Mouse (Mus musculus): ENCODE measurements at regions not wholly inside any gene's neighbourhood (a gene's known extent, or its start where the extent isn't known, plus 50 kb on each side); places are given as distances from the start of the nearest gene placed in this dataset.

DNA sequence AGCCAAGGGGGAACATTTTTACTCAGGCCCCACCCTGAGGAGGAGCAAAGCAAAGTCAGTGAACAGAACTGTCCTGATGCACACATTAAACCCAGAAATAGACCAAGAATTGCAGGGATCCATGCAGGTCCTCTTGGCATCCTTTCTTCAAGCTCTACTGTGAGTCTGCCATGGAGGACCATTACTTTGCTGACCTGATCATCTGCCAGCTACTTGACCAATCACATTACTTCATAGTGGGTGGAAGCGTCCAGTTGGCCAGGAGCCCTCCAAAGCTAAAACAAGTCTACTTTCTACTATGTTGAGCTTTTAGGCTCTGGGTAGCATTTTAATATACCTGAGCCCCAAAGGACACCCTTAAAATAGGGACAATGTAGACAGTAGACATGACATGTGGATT is 98.6 kb upstream of the Lgalsl start:
- in situ Hi-C loops (cut with MseI, MboI) = no loop called here

DNA sequence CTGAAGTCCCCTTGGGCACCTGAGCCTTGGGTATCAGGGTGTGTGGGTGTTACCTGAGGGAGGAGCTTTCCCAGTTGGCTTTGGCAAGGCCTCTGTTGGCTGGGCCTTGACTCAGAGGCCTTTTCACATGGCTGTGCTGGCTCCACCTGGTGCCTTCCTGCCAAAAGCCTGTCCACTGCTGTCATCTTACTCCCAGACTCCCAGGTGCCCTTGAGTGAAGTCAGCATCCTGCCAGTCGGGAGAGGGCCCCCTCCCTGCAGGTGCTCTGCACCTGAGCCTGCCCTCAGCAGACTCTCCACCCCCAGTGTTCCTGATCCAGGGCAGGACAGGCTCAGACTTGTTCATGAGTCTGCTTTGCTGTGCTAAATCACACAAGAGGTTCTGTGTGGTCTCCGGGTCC is 99.2 kb upstream of the Lgalsl start:
- in situ Hi-C loops (cut with MseI, MboI) = no loop called here

DNA sequence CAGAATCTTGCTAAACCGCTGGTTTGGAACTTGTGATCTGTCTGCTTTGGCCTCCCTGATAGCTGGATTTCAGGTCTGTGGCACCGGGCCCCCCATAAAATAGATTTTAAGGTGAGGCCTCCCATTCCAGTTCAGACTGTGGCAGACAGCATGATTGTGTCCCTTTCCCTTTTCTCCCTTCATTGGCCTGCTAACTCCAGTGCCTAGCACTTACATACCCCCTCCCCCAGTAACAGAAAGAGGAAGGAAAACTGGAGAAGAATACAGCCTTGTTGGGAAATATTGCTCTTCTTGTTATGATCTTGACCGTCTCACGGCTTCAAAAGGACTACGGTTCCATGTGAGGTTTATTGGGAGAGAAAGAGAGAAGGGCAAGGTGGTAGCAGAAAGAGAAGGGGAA is 99.7 kb upstream of the Lgalsl start:
- in situ Hi-C loops (cut with MseI, MboI) = no loop called here

DNA sequence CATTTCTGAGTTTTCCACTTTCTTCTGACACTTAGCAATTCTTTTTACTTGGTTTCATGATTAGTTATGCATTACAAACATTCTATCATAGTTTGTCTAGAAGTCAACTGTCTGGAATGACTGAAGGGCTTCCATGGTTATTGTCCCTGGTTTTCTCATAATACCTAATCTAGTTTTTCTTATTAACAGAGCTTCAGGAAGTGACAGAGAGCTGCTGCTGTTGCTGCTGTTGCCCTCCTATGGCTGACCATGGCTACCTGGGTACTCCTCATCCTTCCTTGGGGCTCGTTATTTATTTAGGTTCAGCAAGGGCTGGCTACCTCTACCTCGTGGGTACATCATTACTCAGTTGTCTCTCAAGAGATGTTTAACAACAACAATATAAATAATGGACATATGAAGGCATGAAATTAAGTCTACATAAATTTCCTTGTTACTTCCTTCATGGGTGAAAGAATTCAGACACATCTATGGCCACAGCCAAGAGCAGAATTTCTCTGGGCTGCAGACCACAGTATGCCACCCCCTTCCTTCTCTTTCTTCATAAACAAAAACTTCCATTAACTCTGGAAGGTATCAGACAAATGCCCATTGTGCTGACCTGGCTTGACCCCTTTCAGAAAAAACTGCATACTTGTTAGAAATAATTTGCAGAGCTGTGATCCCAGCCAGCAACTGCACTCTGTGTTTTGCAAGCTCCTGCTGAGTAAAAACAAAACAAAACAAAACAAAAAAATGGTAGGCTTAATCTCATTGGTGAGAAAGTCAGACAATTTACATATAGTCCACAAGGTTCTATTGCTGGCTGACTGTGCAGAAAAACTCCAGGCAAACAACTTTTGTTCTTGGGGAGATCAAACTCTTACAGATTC is 103.6 kb upstream of the Lgalsl start:
- in situ Hi-C loops (cut with MseI, MboI) = no loop called here

DNA sequence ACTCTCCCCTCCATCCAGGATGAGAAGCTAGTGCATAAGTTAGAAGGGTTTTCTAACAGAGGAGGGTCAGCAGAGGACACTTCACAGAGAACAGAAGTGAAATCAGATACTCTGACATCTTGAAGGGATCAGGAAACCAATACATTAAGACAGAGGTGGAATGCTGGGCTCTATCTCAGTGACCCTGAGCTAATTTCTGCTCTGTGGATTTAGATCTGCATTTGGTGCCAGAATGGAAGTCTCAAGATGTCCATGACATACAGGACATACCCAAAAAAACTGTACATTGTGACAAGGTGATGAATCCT is 104.2 kb upstream of the Lgalsl start:
- in situ Hi-C loops (cut with MseI, MboI) = no loop called here

DNA sequence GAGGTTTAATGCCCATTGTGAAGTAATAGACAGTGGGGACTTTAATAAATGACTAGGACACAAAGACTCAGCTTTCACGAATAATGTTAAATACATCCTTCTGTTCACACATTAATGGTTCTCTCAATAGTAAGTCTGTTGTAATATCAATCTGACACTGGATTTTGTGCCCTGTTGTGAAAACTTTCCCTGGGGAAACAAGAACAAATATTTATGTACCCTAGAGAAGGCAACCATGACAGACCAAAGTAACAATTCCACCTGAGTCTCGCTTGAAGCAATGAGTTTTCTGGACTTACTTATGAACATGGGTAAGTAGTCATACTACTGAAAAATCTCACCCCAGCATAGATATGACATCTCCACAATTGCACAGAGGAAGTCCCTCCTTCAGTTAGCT is 105.1 kb upstream of the Lgalsl start:
- in situ Hi-C loops (cut with MseI, MboI) = no loop called here

DNA sequence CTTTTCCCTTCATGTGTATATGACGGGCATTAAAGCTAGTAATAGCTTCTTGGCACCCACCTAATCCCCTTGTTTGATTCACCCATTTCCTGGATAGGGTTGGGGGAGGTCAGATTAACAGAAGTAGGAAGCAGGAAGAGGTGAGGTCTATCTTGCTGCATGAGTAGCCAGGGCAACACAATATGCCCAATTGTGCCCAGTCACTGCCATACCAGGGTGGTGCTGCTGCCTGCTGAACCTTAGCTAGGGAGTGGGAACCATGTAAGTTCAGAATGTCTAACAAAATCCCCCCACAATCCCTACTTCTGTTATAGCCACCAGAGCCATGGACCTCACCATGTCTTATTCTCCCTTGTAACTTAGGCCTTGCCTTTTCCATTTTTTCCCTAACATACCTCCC is 106.1 kb upstream of the Lgalsl start:
- in situ Hi-C loops (cut with MseI, MboI) = no loop called here

DNA sequence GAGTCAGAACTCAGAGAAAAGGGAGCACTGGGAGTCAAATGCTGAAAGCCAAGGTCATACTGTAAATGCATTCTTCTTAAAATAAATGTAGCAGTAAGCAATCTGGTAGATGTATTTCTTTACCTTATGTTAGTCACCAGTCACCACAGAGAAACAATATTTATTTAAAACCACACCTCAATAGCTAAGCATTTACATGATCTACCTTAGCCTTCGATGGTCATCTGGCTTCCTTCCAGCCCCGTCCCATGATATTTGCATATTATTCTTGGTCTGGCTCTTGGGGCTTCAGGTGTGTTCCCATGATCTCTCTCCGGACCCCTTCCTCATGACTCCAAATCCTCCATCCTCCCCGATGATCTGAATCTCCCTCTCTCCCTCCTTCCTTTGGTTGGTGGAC is 107.1 kb upstream of the Lgalsl start:
- in situ Hi-C loops (cut with MseI, MboI) = no loop called here

DNA sequence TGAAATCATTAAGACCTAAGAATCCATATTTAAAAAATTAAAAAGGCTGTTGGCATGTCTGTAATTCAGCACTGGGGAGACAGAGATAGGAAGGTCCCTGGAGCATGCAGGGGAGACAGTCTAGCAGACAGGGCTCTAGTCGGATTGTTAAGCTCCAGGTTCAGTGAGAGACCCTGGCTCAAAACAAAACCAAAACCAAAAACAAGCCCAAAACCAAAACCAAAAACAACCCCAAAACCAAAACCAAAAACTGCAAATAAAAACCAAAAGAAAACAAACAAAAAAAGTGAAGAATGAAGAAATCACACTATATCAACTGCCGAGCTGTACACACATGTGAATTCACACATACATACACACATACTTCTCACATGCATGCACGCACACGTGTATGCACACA is 108.8 kb upstream of the Lgalsl start:
- in situ Hi-C loops (cut with MseI, MboI) = no loop called here

DNA sequence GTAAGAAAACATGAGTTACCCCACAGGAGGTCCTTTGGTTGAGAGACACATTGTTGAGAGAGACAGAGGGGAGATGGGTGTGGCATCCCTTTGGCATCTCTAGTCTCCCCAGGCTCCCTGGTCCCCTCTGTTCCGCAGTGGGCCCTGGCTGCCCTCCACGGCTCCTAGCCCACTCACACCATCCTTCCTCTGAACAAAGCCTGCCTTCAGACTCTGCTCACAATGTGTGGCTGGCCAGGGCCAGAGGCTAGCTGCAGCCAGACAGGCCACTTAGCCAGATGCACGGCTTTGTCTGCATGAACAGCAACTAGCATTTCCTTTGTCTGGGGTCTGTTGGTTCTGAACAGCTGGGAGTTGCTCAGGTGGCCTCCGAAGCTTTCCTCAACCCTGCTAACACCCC is 110.7 kb upstream of the Lgalsl start:
- in situ Hi-C loops (cut with MseI, MboI) = no loop called here

DNA sequence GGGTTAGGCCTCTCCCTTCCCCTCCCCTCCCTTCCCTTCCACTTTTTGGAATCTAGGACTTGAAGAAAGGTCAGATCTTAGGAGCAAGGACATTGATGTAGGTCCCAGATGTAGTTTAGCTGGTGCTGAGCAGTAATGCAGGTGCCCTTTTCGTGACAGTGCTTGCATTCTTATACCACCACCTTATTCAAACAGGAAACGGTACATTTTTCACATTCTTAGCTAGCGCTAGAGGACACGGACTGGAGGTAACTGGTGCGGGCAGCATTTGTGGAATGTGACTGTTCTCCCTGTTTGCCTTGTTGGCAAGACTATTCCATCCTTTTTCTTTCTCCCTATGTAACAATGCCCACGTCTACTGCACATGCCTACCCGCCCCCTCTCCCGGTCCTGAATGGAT is 124.7 kb upstream of the Lgalsl start:
- in situ Hi-C loops (cut with MseI, MboI) = no loop called here

DNA sequence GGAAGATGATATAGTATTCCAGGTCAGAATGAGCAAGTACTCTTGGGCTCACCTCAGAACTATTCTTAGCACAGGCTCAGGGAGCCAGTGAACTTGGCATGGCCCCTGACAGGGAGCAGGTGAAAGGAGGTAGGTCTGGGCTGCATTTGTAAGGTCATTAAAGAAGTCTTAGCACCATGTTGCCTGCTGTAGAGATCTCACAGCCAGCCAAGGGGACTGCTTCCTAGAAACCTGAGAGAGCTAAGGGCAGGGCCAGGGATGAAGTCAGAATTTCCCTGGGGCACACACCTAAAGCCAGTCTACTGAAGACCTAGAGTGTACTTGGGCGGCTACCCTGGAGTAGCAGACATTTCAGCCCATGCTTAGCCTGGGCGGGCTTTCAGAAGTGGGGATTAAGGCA is 126.9 kb upstream of the Lgalsl start:
- in situ Hi-C loops (cut with MseI, MboI) = no loop called here

DNA sequence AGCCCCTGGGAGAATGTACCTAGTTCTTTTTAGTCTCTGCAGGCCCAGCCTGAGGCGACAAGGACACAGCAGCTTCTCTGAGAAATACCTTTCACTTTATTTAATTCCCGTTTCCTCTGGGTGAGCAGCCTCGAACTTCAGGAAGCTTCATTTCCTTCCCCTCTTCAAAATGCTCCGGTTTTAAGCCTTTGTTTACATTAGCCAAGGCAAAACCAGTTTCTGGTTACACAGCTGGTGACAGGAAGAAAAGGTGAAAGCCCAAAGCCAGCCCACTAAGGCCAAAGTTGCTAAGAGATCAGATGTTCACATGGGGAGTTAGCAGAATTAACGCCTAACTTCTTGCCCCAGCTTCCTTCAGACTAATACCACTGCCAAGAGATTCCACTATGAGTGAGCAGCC is 127.4 kb upstream of the Lgalsl start:
- in situ Hi-C loops (cut with MseI, MboI) = no loop called here

DNA sequence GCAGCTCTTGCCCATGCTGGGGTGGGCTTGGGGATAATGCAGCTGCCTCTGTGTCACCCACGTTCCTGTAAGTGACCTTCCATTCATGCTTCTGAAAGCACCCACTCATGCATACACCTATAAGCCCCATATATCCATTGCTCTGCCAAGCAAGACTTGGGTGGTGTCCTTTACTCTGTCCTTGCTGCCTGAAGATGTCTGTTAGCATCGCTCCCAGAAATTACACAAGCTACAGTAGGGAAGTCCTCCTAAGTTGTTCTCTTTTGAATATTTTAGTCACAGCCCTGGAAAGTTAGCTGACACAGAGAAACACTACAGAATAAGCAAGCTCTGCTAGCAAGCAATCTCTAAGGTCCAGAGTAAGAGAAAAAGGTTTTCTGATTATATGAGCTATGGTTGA is 129.2 kb upstream of the Lgalsl start:
- in situ Hi-C loops (cut with MseI, MboI) = no loop called here

DNA sequence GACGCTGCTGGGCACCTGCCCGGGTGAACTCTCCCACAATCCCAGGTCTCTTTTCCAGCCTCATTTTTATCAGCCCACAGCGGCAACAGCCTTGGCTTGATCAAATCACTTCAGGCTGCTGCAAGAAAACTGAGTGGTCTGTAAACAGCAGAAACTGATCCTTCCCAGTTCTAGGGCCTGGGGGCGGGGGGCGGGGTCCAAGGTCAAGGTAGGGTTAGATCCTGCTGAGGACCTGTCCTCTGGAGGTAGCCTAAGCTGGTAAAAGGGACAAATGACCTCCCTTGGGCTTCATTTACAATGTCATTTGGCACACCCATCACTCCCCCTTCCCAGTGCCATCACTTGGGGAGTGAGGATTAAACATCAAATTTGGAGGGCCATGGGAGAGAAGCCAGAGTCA is 129.9 kb upstream of the Lgalsl start:
- in situ Hi-C loops (cut with MseI, MboI) = no loop called here

DNA sequence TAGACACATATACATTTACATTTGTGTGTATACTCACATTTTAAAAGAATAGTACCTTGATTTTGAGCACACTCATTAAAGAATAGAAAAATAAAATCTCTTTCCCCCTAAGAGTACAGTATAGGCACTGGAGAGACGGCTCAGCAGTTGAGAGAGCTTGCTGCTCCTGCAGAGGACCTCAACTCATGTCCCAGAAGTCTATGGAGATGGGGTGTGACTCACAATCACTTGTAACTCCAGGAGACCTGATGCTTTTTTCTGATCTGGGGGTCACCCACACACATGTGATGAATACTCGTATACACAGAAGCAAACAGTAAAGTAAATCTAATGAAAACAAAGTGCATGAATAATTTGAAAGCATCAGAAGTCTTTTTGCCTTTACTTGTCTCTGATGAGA is 129.5 kb upstream of the Peli1 start:
- in situ Hi-C loops (cut with MseI, MboI) = no loop called here

DNA sequence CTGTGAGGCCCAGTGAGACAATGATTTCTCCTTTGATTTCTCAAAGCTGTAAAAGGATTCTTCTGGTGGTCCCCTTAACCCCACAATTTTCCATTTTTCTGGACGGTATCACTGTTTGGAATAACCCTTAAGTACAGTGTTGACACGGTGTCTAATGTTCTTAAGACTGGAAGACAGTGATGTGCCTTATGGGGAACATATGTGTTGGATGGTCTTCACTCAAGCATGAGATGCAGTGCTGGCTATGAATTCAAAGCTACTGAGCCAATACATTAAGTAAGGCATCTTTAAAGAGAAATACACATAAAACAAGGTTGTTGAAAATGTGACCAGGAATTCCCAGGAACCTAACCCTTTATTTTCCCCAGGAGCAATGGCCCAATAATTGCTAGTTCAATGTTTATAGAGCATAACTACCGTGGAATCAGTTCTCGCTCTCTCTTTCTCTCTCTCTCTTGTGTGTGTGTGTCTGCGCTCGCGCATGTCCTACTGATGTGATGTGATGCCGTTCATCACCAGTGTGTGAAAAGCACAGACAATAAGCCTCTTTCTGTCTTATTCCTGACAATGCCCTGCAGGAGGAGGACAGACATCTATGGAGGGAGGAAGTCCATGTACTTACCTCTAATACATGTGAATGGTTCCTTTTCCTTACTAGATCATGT is 125.4 kb upstream of the Peli1 start:
- in situ Hi-C loops (cut with MseI, MboI) = no loop called here

DNA sequence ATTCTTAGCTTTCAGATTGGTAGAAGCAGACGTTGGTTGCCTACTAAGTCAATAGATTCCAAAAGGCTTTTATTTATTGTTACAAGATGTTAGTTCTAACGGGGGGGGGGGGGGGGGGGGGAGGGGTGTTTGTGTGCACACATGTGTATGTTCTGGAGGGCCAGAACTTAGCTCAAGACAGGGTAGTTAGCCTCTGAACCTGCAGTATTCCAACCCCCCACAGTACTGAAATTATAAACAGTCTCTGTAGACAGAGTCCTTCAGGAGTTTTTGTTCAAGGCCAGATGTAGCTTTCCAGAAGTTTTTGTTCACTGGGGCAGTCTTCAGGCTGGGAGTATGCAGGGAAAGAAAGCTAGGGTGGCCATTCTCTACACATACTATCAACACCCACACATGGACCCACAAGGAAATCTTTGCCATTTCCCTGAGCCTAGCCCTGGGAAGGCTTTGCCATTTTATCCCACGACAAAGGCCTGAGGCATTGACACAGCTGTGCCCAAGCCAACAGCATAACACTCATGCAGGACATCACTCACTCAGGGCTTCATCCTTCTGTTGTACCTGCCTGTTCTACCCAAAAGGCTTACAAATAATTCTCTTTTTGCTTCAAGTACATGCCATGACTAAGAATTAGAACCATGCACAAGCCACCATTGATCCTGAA is 123.6 kb upstream of the Peli1 start:
- in situ Hi-C loops (cut with MseI, MboI) = no loop called here

DNA sequence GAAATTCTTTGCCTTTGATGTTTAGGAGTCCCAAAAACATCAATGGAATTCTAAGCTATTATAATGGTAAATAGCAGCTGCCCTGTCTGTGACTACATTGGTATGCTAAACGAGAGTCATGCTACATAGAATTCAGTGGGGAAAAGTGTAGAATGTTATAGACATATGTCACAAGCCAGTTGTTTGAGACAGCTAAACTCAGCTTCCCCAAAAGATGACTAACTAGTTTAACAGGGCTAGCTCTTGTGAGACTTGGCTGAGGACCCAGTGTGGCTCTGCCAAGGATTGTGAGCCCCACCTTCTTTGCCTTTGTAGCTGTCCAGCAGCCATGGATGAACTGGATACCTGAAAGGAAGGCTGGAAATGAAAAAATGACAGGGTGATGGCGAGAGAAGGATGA is 122.8 kb upstream of the Peli1 start:
- in situ Hi-C loops (cut with MseI, MboI) = no loop called here

DNA sequence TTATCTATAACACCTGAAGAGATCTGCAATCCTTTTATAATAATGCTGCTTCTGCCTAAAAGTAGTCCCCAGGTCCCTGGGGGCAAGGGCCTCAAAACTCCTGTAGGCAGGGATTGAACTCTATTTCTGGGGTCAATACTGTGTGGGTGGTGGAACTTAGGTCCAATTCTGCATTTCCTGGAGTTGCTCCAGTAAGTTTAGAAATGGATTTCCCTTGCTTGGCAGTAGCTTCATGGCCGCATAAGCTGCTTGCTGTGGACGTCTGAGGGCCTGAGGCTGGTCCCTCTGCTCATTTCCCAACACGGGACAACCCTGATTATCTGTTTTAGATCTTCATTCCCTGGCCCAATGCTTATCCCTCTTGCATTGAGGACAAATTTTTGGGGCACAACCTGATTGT is 118.0 kb upstream of the Peli1 start:
- in situ Hi-C loops (cut with MseI, MboI) = no loop called here

DNA sequence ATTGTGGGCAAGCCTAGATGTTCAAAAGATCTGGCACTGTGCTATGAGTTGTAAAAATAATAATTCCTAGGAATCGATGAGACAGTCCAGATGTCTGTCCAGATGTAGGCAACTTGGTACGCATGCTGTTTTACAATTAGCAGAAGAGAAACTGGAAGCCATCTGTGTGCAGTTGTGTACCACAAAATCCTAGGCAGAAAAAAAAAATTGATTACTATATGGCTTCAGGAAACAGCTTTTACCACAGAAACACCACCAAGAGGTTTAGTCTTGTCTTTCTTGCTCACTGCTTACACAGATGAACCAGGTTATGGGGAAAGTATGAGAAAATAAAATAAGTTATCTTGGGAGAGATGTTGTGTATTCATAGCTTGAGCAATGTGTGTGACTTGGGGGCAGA is 109.5 kb upstream of the Peli1 start:
- in situ Hi-C loops (cut with MseI, MboI) = no loop called here

DNA sequence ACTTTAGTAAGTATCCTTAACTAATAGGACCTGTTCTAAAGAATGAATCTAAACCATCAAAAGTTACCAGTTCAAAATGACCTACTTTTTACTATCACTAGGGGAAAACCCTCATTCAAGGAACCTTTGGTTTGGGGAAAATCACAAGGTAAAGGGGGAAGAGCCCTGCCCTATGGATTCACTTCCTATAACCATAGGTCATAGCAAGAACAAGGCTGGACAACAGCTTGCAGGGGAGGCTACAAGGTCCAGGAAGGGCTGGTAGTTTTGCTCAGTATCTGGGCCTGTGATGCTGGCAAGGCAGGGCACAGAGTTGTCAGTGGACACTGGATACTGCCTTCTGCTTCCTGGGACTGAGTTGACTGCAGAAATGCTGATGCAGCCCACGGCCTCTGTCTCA is 109.1 kb upstream of the Peli1 start:
- in situ Hi-C loops (cut with MseI, MboI) = no loop called here

DNA sequence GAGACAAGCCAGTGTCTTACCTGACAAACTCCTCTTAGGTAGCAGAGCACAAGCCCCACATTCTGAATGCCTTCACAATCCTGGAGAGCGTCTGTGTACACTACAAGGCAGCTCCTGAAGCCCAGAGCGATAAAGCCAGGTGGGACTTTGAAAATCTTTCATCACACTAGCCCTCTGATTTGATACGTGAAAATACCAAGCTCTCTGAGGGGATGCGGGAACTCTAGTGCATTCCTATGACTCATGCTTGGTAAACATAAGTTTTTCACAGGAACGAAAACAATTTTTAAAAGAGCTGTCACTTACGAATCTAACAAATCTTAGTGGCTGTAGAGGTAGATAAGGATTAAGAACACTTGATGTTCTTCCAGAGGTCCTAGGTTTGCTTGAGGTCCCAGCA is 108.6 kb upstream of the Peli1 start:
- in situ Hi-C loops (cut with MseI, MboI) = no loop called here

Measured in mouse trophoblast stem cell (cell line).